Mouse (Mus musculus): ENCODE data around the gene Naaladl1. TPM values are rescaled to one million over a fixed set of nuclear protein-coding genes. Genes with fewer than 3 reads are reported as not detected.

The Naaladl1 gene
- total and polyA plus RNA-seq, 3 experiments, result 0.35 to 1.7 TPM; not detected in 1

DNA sequence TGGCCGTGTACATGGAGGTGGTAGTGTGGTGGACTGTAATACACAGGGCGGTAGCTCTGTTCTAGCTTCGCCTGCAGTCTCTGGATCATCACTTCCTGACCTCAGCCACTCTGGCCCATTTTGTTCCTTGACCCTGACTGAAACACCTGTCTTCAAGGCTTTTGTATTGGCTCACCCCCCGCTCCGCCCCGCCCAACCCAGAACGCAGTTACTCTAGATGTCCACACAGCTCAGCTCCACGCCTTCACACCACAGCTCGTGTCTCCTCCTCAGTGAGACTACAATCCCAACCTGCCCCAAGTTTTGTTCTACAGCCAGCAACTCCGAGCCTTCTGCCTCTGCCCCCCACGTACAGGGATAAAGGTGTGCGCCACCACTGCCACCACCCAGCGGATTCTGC, 16.7 kb upstream of the Naaladl1 start:
- TF ChIP-seq MAFK (IDR thresholded peaks at IDR 0.05; ENCODE audit: borderline replicate concordance, low read depth, low read length) (no peak), USF1 (IDR thresholded peaks at IDR 0.05; ENCODE audit: low read depth, low read length) (no peak), SMC3 (IDR thresholded peaks at IDR 0.05; ENCODE audit: low read depth, low read length) (no peak), RAD21 (IDR thresholded peaks at IDR 0.05; ENCODE audit: low read depth, low read length) (no peak), TAL1 (IDR thresholded peaks at IDR 0.05; ENCODE audit: low read length) (no peak), CTCF (IDR thresholded peaks at IDR 0.05 in 2 of 3, conservative IDR thresholded peaks at IDR 0.05 in 1 of 3; ENCODE audit: control insufficient read depth in 1 of 3, insufficient read depth in 1 of 3, low read depth in 2 of 3, low read length in 3 of 3, poor library complexity in 1 of 3, severe bottlenecking in 1 of 3) (no peak), MYB (IDR thresholded peaks at IDR 0.05; ENCODE audit: low read depth, low read length) (no peak), ZNF384 (IDR thresholded peaks at IDR 0.05; ENCODE audit: low read depth, low read length) (no peak), CHD1 (IDR thresholded peaks at IDR 0.05; ENCODE audit: low read depth, low read length) (no peak), ELF1 (IDR thresholded peaks at IDR 0.05; ENCODE audit: low read depth, low read length) (no peak), USF2 (IDR thresholded peaks at IDR 0.05; ENCODE audit: borderline replicate concordance in 1 of 2, insufficient read depth in 1 of 2, low read depth in 1 of 2, low read length in 2 of 2) (no peak), MXI1 (IDR thresholded peaks at IDR 0.05; ENCODE audit: low read depth, low read length) (no peak), GATA1 (IDR thresholded peaks at IDR 0.05; ENCODE audit: low read depth, low read length) (no peak), ZC3H11A (IDR thresholded peaks at IDR 0.05; ENCODE audit: low read depth, low read length) (no peak), ETS1 (IDR thresholded peaks at IDR 0.05; ENCODE audit: low read depth, low read length) (no peak), ZKSCAN1 (IDR thresholded peaks at IDR 0.05; ENCODE audit: low read depth, low read length) (no peak), POLR2AphosphoS5 (IDR thresholded peaks at IDR 0.05; ENCODE audit: borderline replicate concordance, low read depth, low read length) (no peak), SIN3A (IDR thresholded peaks at IDR 0.05; ENCODE audit: low read length) (no peak)
- H3K9ac ChIP-seq (ENCODE audit: control insufficient read depth, low read depth, low read length, poor library complexity, severe bottlenecking), result no peak overlapping the region

DNA sequence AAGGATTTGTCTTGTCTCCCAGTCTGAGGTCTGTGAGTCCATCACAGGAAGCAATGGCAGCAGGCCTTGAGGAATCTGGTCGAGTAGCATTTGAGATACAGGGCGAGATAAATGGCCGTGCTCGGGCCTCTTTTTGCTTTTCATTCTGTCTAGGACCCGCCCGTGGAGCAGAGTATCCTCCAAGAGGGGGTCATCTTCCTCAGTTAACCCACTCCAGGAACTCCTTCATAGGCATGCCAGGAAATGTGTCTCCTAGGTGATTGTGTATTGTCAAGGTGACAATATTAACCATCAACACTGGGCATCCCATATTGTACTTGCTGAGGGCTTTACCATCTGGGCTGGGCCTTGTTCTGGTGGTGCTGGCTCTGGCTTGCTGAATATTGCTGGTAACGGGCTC, 11.5 kb upstream of the Naaladl1 start, which contains the start of gene AC131692.1:
Gene AC131692.1 (plus strand): TSS at position 301 of the 400 bp plus-strand sequence.
- DNase-seq (ENCODE audit: low read depth, low spot score), result no peak
- TF ChIP-seq CHD1 (IDR thresholded peaks at IDR 0.05; ENCODE audit: low read depth, low read length) (no peak), ZC3H11A (IDR thresholded peaks at IDR 0.05; ENCODE audit: low read depth, low read length) (no peak), MAX (IDR thresholded peaks at IDR 0.05; ENCODE audit: low read length) (no peak), ZKSCAN1 (IDR thresholded peaks at IDR 0.05; ENCODE audit: low read depth, low read length) (no peak), MXI1 (IDR thresholded peaks at IDR 0.05; ENCODE audit: low read depth, low read length) (no peak), POLR2AphosphoS2 (IDR thresholded peaks at IDR 0.05; ENCODE audit: low read length) (no peak), ETS1 (IDR thresholded peaks at IDR 0.05; ENCODE audit: low read depth, low read length) (no peak)
- peaks cover 1% of the 10 kb centered on the region; the same call in 1 of the 2 replicates for H3K79me2 ChIP-seq (ENCODE audit: control insufficient read depth, insufficient read depth, low read length, poor library complexity)
- peaks cover 0 to 15% of the 10 kb centered on the region in 2 experiments; a peak in 2 of 4 replicates for H3K36me3 ChIP-seq (ENCODE audit: control insufficient read depth in 1 of 2, insufficient read depth in 2 of 2, low read length in 2 of 2)
- H3K9ac ChIP-seq (ENCODE audit: control insufficient read depth, low read depth, low read length, poor library complexity, severe bottlenecking), result no peak within 1 kb of the TSS
- H3K27me3 ChIP-seq (ENCODE audit: control insufficient read depth in 1 of 2, insufficient read depth in 2 of 2, low read length in 2 of 2), result no peaks in the 10 kb centered on the region
- no peaks in the 10 kb centered on the region for H3K9me3 ChIP-seq (replicated peaks; ENCODE audit: insufficient read depth, low read length)
- H3K27ac ChIP-seq (ENCODE audit: control insufficient read depth, low read depth, low read length), result no peak within 1 kb of the TSS
- H3K4me1 ChIP-seq (ENCODE audit: control insufficient read depth in 1 of 2, insufficient read depth in 2 of 2, low read length in 2 of 2), result no peaks in the 10 kb centered on the region
- no peak within 1 kb of the TSS for H3K4me3 ChIP-seq (ENCODE audit: control insufficient read depth in 1 of 2, insufficient read depth in 1 of 2, low read depth in 2 of 2, low read length in 2 of 2)

More for the DNA sequence above, 16.7 kb upstream of the Naaladl1 start:
- DNase-seq (ENCODE audit: low read depth, low spot score), result no peak
- Histone ChIP-seq H3K27me3 (ENCODE audit: control insufficient read depth in 1 of 2, insufficient read depth in 2 of 2, low read length in 2 of 2) (no peaks in the 10 kb centered on the region), H3K27ac (ENCODE audit: control insufficient read depth, low read depth, low read length) (no peak overlapping the region), H3K4me3 (ENCODE audit: control insufficient read depth in 1 of 2, insufficient read depth in 1 of 2, low read depth in 2 of 2, low read length in 2 of 2) (no peak overlapping the region), H3K36me3 (ENCODE audit: control insufficient read depth in 1 of 2, insufficient read depth in 2 of 2, low read length in 2 of 2) (peaks cover 0 to 24% of the 10 kb centered on the region in 2 experiments), H3K4me1 (ENCODE audit: control insufficient read depth in 1 of 2, insufficient read depth in 2 of 2, low read length in 2 of 2) (peaks cover 0 to 2% of the 10 kb centered on the region in 2 experiments; a peak in 2 of 4 replicates), H3K9me3 (replicated peaks; ENCODE audit: insufficient read depth, low read length) (no peaks in the 10 kb centered on the region), H3K79me2 (ENCODE audit: control insufficient read depth, insufficient read depth, low read length, poor library complexity) (peaks cover 30% of the 10 kb centered on the region)
